Mouse (Mus musculus): ENCODE results near the gene Agpat2. TPM values are rescaled to one million over a fixed set of nuclear protein-coding genes. Genes with fewer than 3 reads are reported as not detected.

Gene Agpat2
- polyA plus RNA-seq, 1 experiment from 2014 or later, result 47.7 TPM

- Histone ChIP-seq H3K4me3 (replicated peaks) (peak overlapping the region; percentile 76), H3K9me3 (replicated peaks) (no peaks in the 10 kb centered on the region), H3K4me1 (peaks cover 57% of the 10 kb centered on the region), H3K9ac (peak overlapping the region; percentile 77), H3K4me2 (peak overlapping the region; percentile 92), H3K27ac (peak overlapping the region; percentile 89), H3K27me3 (no peaks in the 10 kb centered on the region), H3K36me3 (no peaks in the 10 kb centered on the region)
- WGBS, result 5% methylated on average over 6 of the region's 6 CpGs
- no peak for ATAC-seq (replicated peaks; ENCODE audit: low FRiP score)
Observed at GRCm38 (mm10) chr2:26603159-26603558, 1.1 kb downstream of the Agpat2 start.

DNA sequence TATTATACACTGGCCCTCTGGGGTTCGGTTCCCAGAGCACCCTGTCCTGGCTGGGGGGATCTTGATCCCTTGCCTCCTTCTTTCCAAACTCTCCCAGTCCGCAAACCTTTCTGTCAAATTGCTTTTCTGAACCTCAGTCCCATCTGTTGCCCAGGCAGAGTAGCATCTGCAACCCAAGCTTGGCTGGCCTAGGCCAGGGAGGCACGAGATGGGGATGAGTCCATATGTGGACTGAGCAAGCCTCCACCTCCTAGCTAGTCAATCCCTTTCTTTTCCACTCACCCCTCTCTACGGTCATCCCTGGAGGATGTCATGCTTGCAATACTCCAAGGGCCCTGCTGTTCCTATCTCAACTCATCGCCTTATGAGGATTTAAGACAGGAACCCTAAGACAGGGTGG, 1.6 kb downstream of the Agpat2 start:
- H3K27me3 ChIP-seq, result no peaks in the 10 kb centered on the region
- no peak overlapping the region for H3K27ac ChIP-seq
- H3K4me3 ChIP-seq (replicated peaks), result peak overlapping the region; percentile 76
- no peaks in the 10 kb centered on the region for H3K36me3 ChIP-seq
- H3K9me3 ChIP-seq (replicated peaks), result no peaks in the 10 kb centered on the region
- 78% methylated on average over 5 of the region's 5 CpGs for WGBS
- H3K4me2 ChIP-seq, result peak overlapping the region; percentile 92
- peak overlapping the region; percentile 77; the same call in 1 of the 2 replicates for H3K9ac ChIP-seq
- H3K4me1 ChIP-seq, result peaks cover 59% of the 10 kb centered on the region
- ATAC-seq (replicated peaks; ENCODE audit: low FRiP score), result no peak

GRCm38 (mm10) chr2:26601595-26601994, 2.6 kb downstream of the Agpat2 start:
- peaks cover 49% of the 10 kb centered on the region for H3K4me1 ChIP-seq
- no peak overlapping the region for H3K4me3 ChIP-seq (replicated peaks)
- H3K4me2 ChIP-seq, result no peak overlapping the region
- H3K36me3 ChIP-seq, result no peaks in the 10 kb centered on the region
- H3K9ac ChIP-seq, result no peak overlapping the region
- ATAC-seq (replicated peaks; ENCODE audit: low FRiP score), result no peak
- 0 out of 2 replicates have a peak overlapping the region, but pooled peaks have one; percentile 11 for H3K27ac ChIP-seq
- 86% methylated on average over 1 of the region's 1 CpGs for WGBS
- no peaks in the 10 kb centered on the region for H3K27me3 ChIP-seq
- H3K9me3 ChIP-seq (replicated peaks), result no peaks in the 10 kb centered on the region

- no peak overlapping the region for H3K4me2 ChIP-seq
- WGBS, result 83% methylated on average over 2 of the region's 2 CpGs
- H3K27ac ChIP-seq, result 0 out of 2 replicates have a peak overlapping the region, but pooled peaks have one; percentile 16
- H3K9me3 ChIP-seq (replicated peaks), result no peaks in the 10 kb centered on the region
- H3K4me1 ChIP-seq, result peaks cover 50% of the 10 kb centered on the region
- H3K9ac ChIP-seq, result no peak overlapping the region
- no peaks in the 10 kb centered on the region for H3K27me3 ChIP-seq
- peaks cover 6% of the 10 kb centered on the region; the same call in 1 of the 2 replicates for H3K36me3 ChIP-seq
- H3K4me3 ChIP-seq (replicated peaks), result no peak overlapping the region
- ATAC-seq (replicated peaks; ENCODE audit: low FRiP score), result no peak
Observed at GRCm38 (mm10) chr2:26600664-26601063, 3.6 kb downstream of the Agpat2 start.

DNA sequence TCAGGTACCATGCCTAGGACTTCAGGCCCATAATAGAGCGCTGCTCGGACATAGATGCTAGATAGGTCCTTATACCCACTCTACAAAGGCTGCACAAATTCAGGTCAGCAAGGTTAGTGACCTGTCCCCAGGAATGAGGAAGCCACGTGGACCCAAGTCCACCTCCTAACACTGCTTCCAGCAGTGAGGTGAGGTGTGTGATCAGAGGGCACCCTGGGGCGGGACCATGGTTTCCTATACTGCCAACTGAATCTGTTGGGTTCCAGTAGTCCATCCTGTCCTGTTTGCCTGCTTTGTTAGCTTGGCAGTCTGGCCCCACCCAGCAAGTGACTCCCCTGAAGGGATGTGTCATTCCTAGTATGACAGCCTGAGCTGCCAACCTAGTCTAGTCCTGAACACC, 4.3 kb downstream of the Agpat2 start:
- Histone ChIP-seq H3K9ac (no peak overlapping the region), H3K27me3 (no peaks in the 10 kb centered on the region), H3K4me1 (peaks cover 57% of the 10 kb centered on the region), H3K27ac (no peak overlapping the region), H3K4me3 (replicated peaks) (no peak overlapping the region), H3K4me2 (no peak overlapping the region), H3K36me3 (peaks cover 12% of the 10 kb centered on the region), H3K9me3 (replicated peaks) (no peaks in the 10 kb centered on the region)
- no peak for ATAC-seq (replicated peaks; ENCODE audit: low FRiP score)
- 86% methylated on average over 4 of the region's 4 CpGs for WGBS

DNA sequence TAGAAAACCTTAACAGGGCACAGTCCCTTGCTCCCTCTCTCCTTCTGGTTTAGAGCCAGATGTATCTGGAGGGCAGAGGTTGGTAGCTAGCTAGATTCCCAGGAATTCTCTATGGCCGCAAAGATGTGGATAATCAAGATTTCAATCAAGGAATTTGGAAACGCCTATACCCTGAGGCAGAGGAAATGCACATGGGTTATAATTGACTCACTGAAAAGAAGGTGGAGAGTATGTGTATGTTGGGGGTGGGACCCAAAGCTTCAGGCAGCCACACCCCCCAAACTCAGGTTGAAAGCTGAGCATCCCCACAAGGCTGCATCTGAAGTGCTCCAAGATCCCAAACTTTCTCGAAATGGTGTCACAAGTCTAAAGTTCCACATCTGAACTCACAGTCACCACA, 5.8 kb downstream of the Agpat2 start:
- H3K9me3 ChIP-seq (replicated peaks), result no peaks in the 10 kb centered on the region
- WGBS, result 81% methylated on average over 3 of the region's 3 CpGs
- peaks cover 27% of the 10 kb centered on the region for H3K36me3 ChIP-seq
- H3K27me3 ChIP-seq, result no peaks in the 10 kb centered on the region
- H3K27ac ChIP-seq, result 0 out of 2 replicates have a peak overlapping the region, but pooled peaks have one; percentile 2
- H3K4me2 ChIP-seq, result no peak overlapping the region
- H3K4me3 ChIP-seq (replicated peaks), result no peak overlapping the region
- H3K4me1 ChIP-seq, result peaks cover 55% of the 10 kb centered on the region
- H3K9ac ChIP-seq, result no peak overlapping the region
- no peak for ATAC-seq (replicated peaks; ENCODE audit: low FRiP score)

- no peaks in the 10 kb centered on the region for H3K27me3 ChIP-seq
- no peak overlapping the region for H3K9ac ChIP-seq
- H3K9me3 ChIP-seq (replicated peaks), result no peaks in the 10 kb centered on the region
- H3K36me3 ChIP-seq, result peaks cover 33% of the 10 kb centered on the region
- WGBS, result 88% methylated on average over 2 of the region's 2 CpGs
- H3K4me1 ChIP-seq, result peaks cover 48% of the 10 kb centered on the region
- no peak overlapping the region for H3K4me2 ChIP-seq
- H3K27ac ChIP-seq, result 0 out of 2 replicates have a peak overlapping the region, but pooled peaks have one; percentile 2
- ATAC-seq (replicated peaks; ENCODE audit: low FRiP score), result no peak
- H3K4me3 ChIP-seq (replicated peaks), result no peak overlapping the region
Observed at GRCm38 (mm10) chr2:26597810-26598209, 6.4 kb downstream of the Agpat2 start.

- no peak overlapping the region for H3K4me2 ChIP-seq
- 89% methylated on average over 3 of the region's 3 CpGs for WGBS
- H3K9me3 ChIP-seq (replicated peaks), result no peaks in the 10 kb centered on the region
- H3K27ac ChIP-seq, result no peak overlapping the region
- no peak overlapping the region for H3K9ac ChIP-seq
- H3K4me3 ChIP-seq (replicated peaks), result no peak overlapping the region
- ATAC-seq (replicated peaks; ENCODE audit: low FRiP score), result no peak
- H3K27me3 ChIP-seq, result no peaks in the 10 kb centered on the region
- H3K36me3 ChIP-seq, result peaks cover 42% of the 10 kb centered on the region
- peaks cover 39% of the 10 kb centered on the region for H3K4me1 ChIP-seq
Observed at GRCm38 (mm10) chr2:26596898-26597297, 7.3 kb downstream of the Agpat2 start.

- no peak for ATAC-seq (replicated peaks; ENCODE audit: low FRiP score)
- whole genome bisulfite sequencing, result 81% methylated on average over 11 of the region's 11 CpGs
- H3K27ac ChIP-seq, result peak overlapping the region; percentile 82
- no peaks in the 10 kb centered on the region for H3K27me3 ChIP-seq
- H3K9me3 ChIP-seq (replicated peaks), result no peaks in the 10 kb centered on the region
- no peak overlapping the region for H3K9ac ChIP-seq
- H3K4me1 ChIP-seq, result peaks cover 38% of the 10 kb centered on the region
- H3K36me3 ChIP-seq, result peaks cover 51% of the 10 kb centered on the region
- no peak overlapping the region for H3K4me2 ChIP-seq
- no peak overlapping the region for H3K4me3 ChIP-seq (replicated peaks)
Observed at GRCm38 (mm10) chr2:26595725-26596435, 8.3 kb downstream of the Agpat2 start.

GRCm38 (mm10) chr2:26594934-26595724, 9.1 kb downstream of the Agpat2 start:
- H3K9ac ChIP-seq, result no peak overlapping the region
- 64% methylated on average over 6 of the region's 6 CpGs for WGBS
- peak overlapping the region; percentile 82 for H3K27ac ChIP-seq
- peaks cover 53% of the 10 kb centered on the region for H3K36me3 ChIP-seq
- peak; percentile 75 for ATAC-seq (replicated peaks; ENCODE audit: low FRiP score)
- H3K27me3 ChIP-seq, result no peaks in the 10 kb centered on the region
- H3K4me3 ChIP-seq (replicated peaks), result no peak overlapping the region
- no peaks in the 10 kb centered on the region for H3K9me3 ChIP-seq (replicated peaks)
- H3K4me1 ChIP-seq, result peaks cover 33% of the 10 kb centered on the region
- H3K4me2 ChIP-seq, result no peak overlapping the region

GRCm38 (mm10) chr2:26594461-26594933, 9.7 kb downstream of the Agpat2 start:
- H3K4me2 ChIP-seq, result no peak overlapping the region
- no peak overlapping the region for H3K9ac ChIP-seq
- no peaks in the 10 kb centered on the region for H3K27me3 ChIP-seq
- peaks cover 53% of the 10 kb centered on the region for H3K36me3 ChIP-seq
- H3K9me3 ChIP-seq (replicated peaks), result no peaks in the 10 kb centered on the region
- peaks cover 29% of the 10 kb centered on the region for H3K4me1 ChIP-seq
- peak overlapping the region; percentile 82 for H3K27ac ChIP-seq
- 92% methylated on average over 7 of the region's 7 CpGs for WGBS
- ATAC-seq (replicated peaks; ENCODE audit: low FRiP score), result 0 out of 2 replicates have a peak, but pooled peaks have one; percentile 5
- no peak overlapping the region for H3K4me3 ChIP-seq (replicated peaks)

GRCm38 (mm10) chr2:26594022-26594346, 10.2 kb downstream of the Agpat2 start:
- Histone ChIP-seq H3K4me2 (no peak overlapping the region), H3K9me3 (replicated peaks) (no peaks in the 10 kb centered on the region), H3K4me1 (peaks cover 31% of the 10 kb centered on the region), H3K9ac (no peak overlapping the region), H3K4me3 (replicated peaks) (no peak overlapping the region), H3K27ac (peak overlapping the region; percentile 13; the same call in 1 of the 2 replicates), H3K27me3 (no peaks in the 10 kb centered on the region), H3K36me3 (peaks cover 53% of the 10 kb centered on the region)
- ATAC-seq (replicated peaks; ENCODE audit: low FRiP score), result 0 out of 2 replicates have a peak, but pooled peaks have one; percentile 1
- WGBS, result 63% methylated on average over 9 of the region's 9 CpGs
